Mouse (Mus musculus): ENCODE measurements around the gene Tmem132d. TPM values are rescaled to one million over a fixed set of nuclear protein-coding genes. Genes with fewer than 3 reads are reported as not detected.

Gene Tmem132d
- polyA plus RNA-seq, 1 experiment from 2014 or later = 0.73 TPM

- 85% methylated on average over 2 of the region's 2 CpGs for WGBS
- H3K27ac ChIP-seq = no peak overlapping the region
- DNase-seq (ENCODE audit: extremely low spot score, low spot score) = no peak
- no peaks in the 10 kb centered on the region for H3K9me3 ChIP-seq
- no peaks in the 10 kb centered on the region for H3K36me3 ChIP-seq (replicated peaks)
- H3K4me3 ChIP-seq = no peak overlapping the region
- no peaks in the 10 kb centered on the region for H3K4me1 ChIP-seq
- no peaks in the 10 kb centered on the region for H3K27me3 ChIP-seq (ENCODE audit: poor library complexity, severe bottlenecking)
Observed at GRCm38 (mm10) chr5:127859719-127860118, 573.2 kb downstream of the Tmem132d start.

GRCm38 (mm10) chr5:127852305-127852704 is 580.6 kb downstream of the Tmem132d start:
- H3K27ac ChIP-seq = no peak overlapping the region
- H3K36me3 ChIP-seq (replicated peaks) = no peaks in the 10 kb centered on the region
- H3K9me3 ChIP-seq = no peaks in the 10 kb centered on the region
- H3K4me3 ChIP-seq = no peak overlapping the region
- H3K27me3 ChIP-seq (ENCODE audit: poor library complexity, severe bottlenecking) = no peaks in the 10 kb centered on the region
- no peaks in the 10 kb centered on the region for H3K4me1 ChIP-seq
- 97% methylated on average over 1 of the region's 1 CpGs for whole genome bisulfite sequencing
- DNase-seq (ENCODE audit: extremely low spot score, low spot score) = no peak

DNA sequence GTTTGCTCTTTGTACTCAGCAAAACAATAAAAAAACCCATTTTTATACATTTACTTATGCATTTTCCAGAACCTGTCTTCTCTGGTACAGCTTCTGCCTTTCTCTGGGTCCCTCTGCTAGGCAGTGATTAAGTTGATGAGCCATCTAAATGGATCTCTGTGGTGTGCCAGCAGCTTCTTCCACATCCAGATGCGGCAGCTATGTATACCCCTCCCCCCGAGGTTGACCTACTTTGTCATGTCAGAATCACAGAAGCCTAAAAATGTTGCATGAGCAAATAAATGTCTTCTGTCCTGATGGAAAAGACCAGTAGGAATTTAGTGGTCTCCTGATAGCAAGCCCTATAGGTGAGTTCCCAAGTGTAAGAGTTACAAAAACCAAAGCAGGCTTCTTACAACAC is 601.1 kb downstream of the Tmem132d start:
- DNase-seq (ENCODE audit: extremely low spot score, low spot score) = no peak
- no peaks in the 10 kb centered on the region for H3K27me3 ChIP-seq (ENCODE audit: poor library complexity, severe bottlenecking)
- no peaks in the 10 kb centered on the region for H3K9me3 ChIP-seq
- 94% methylated on average over 2 of the region's 2 CpGs for WGBS
- no peak overlapping the region for H3K4me3 ChIP-seq
- H3K36me3 ChIP-seq (replicated peaks) = no peaks in the 10 kb centered on the region
- no peak overlapping the region for H3K27ac ChIP-seq
- H3K4me1 ChIP-seq = no peaks in the 10 kb centered on the region

DNA sequence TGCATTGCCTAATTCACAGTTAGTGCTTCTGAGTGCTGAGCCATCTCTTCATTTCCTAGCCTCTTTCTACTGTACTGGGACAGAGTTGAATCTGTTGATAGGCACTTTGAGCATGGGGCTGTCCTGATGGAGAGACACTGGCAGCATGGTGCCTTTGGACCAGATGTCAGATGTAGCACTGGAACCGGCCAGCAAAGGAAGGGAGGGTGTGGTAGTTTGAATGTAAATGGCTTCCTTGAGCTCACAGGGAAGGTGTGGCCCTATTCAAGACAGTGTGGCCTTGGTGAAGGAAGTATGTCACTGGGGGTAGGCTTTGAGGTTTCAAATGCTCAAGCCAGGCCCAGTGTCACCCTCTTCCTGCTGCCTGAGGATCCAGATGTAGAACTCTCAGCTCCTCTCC is 602.0 kb downstream of the Tmem132d start:
- DNase-seq (ENCODE audit: extremely low spot score, low spot score) = no peak
- WGBS = 84% methylated on average over 1 of the region's 1 CpGs

GRCm38 (mm10) chr5:127828756-127829155 is 604.1 kb downstream of the Tmem132d start:
- Histone ChIP-seq H3K4me3 (no peak overlapping the region), H3K27ac (no peak overlapping the region), H3K9me3 (peaks cover under 1% of the 10 kb centered on the region; the same call in 1 of the 2 replicates), H3K4me1 (no peaks in the 10 kb centered on the region), H3K36me3 (replicated peaks) (no peaks in the 10 kb centered on the region), H3K27me3 (ENCODE audit: poor library complexity, severe bottlenecking) (no peaks in the 10 kb centered on the region)
- no peak for DNase-seq (ENCODE audit: extremely low spot score, low spot score)
- WGBS = 93% methylated on average over 6 of the region's 6 CpGs

More for the DNA sequence above, 602.0 kb downstream of the Tmem132d start:
- Histone ChIP-seq H3K4me1 (no peaks in the 10 kb centered on the region), H3K9me3 (no peaks in the 10 kb centered on the region), H3K4me3 (no peak overlapping the region), H3K36me3 (replicated peaks) (no peaks in the 10 kb centered on the region), H3K27me3 (ENCODE audit: poor library complexity, severe bottlenecking) (no peaks in the 10 kb centered on the region), H3K27ac (no peak overlapping the region)

- no peaks in the 10 kb centered on the region for H3K27me3 ChIP-seq (ENCODE audit: poor library complexity, severe bottlenecking)
- WGBS = 16% methylated on average over 1 of the region's 1 CpGs
- peaks cover 5% of the 10 kb centered on the region; the same call in 1 of the 2 replicates for H3K9me3 ChIP-seq
- H3K36me3 ChIP-seq (replicated peaks) = no peaks in the 10 kb centered on the region
- H3K4me1 ChIP-seq = no peaks in the 10 kb centered on the region
- DNase-seq (ENCODE audit: extremely low spot score, low spot score) = no peak
- no peak overlapping the region for H3K27ac ChIP-seq
- H3K4me3 ChIP-seq = no peak overlapping the region
Observed at GRCm38 (mm10) chr5:127821960-127822359, 610.9 kb downstream of the Tmem132d start.

- Histone ChIP-seq H3K4me1 (no peaks in the 10 kb centered on the region), H3K36me3 (replicated peaks) (no peaks in the 10 kb centered on the region), H3K4me3 (no peak overlapping the region), H3K9me3 (no peaks in the 10 kb centered on the region), H3K27ac (no peak overlapping the region), H3K27me3 (ENCODE audit: poor library complexity, severe bottlenecking) (no peaks in the 10 kb centered on the region)
- WGBS = 88% methylated on average over 8 of the region's 8 CpGs
- no peak for DNase-seq (ENCODE audit: extremely low spot score, low spot score)
Observed at GRCm38 (mm10) chr5:127815292-127815691, 617.6 kb downstream of the Tmem132d start.

GRCm38 (mm10) chr5:127807419-127807818 is 625.5 kb downstream of the Tmem132d start:
- H3K4me1 ChIP-seq = no peaks in the 10 kb centered on the region
- H3K27me3 ChIP-seq (ENCODE audit: poor library complexity, severe bottlenecking) = no peaks in the 10 kb centered on the region
- no peak for DNase-seq (ENCODE audit: extremely low spot score, low spot score)
- WGBS = 91% methylated on average over 3 of the region's 3 CpGs
- H3K9me3 ChIP-seq = no peaks in the 10 kb centered on the region
- no peak overlapping the region for H3K4me3 ChIP-seq
- no peak overlapping the region for H3K27ac ChIP-seq
- H3K36me3 ChIP-seq (replicated peaks) = no peaks in the 10 kb centered on the region

GRCm38 (mm10) chr5:127806850-127807249 is 626.0 kb downstream of the Tmem132d start:
- no peaks in the 10 kb centered on the region for H3K9me3 ChIP-seq
- no peaks in the 10 kb centered on the region for H3K36me3 ChIP-seq (replicated peaks)
- no peak for DNase-seq (ENCODE audit: extremely low spot score, low spot score)
- H3K4me1 ChIP-seq = no peaks in the 10 kb centered on the region
- H3K4me3 ChIP-seq = no peak overlapping the region
- 92% methylated on average over 12 of the region's 12 CpGs for WGBS
- no peak overlapping the region for H3K27ac ChIP-seq
- H3K27me3 ChIP-seq (ENCODE audit: poor library complexity, severe bottlenecking) = no peaks in the 10 kb centered on the region

DNA sequence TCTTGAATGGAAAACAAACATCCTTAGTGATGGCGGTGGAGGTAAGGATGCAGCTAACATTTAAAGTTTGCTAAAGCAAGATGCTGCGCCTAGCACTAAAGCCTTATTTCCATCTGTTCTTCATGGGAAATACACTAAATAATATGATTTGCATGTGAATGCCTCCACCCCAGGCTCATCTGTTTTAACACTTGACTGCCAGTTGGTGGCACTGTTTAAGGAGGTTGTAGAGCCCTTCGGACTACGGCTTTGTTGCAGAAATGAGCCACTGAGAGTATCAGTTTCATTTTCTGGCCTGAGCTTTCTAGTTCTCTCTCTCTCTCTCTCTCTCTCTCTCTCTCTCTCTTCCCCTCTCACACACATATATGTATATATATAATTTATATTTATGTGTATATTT is 632.0 kb downstream of the Tmem132d start:
- H3K4me3 ChIP-seq = no peak overlapping the region
- no peaks in the 10 kb centered on the region for H3K27me3 ChIP-seq (ENCODE audit: poor library complexity, severe bottlenecking)
- 69% methylated on average over 4 of the region's 4 CpGs for WGBS
- no peak for DNase-seq (ENCODE audit: extremely low spot score, low spot score)
- H3K4me1 ChIP-seq = no peaks in the 10 kb centered on the region
- H3K36me3 ChIP-seq (replicated peaks) = no peaks in the 10 kb centered on the region
- no peak overlapping the region for H3K27ac ChIP-seq
- H3K9me3 ChIP-seq = no peaks in the 10 kb centered on the region

- H3K4me3 ChIP-seq = no peak overlapping the region
- H3K27me3 ChIP-seq (ENCODE audit: poor library complexity, severe bottlenecking) = no peaks in the 10 kb centered on the region
- WGBS = 87% methylated on average over 5 of the region's 5 CpGs
- no peak overlapping the region for H3K27ac ChIP-seq
- H3K36me3 ChIP-seq (replicated peaks) = no peaks in the 10 kb centered on the region
- peaks cover 5% of the 10 kb centered on the region; the same call in 1 of the 2 replicates for H3K9me3 ChIP-seq
- H3K4me1 ChIP-seq = no peaks in the 10 kb centered on the region
- DNase-seq (ENCODE audit: extremely low spot score, low spot score) = no peak
Observed at GRCm38 (mm10) chr5:127781221-127781620, 651.7 kb downstream of the Tmem132d start.

GRCm38 (mm10) chr5:127775749-127776148 is 657.1 kb downstream of the Tmem132d start:
- no peaks in the 10 kb centered on the region for H3K27me3 ChIP-seq (ENCODE audit: poor library complexity, severe bottlenecking)
- no peaks in the 10 kb centered on the region for H3K36me3 ChIP-seq (replicated peaks)
- peaks cover 5% of the 10 kb centered on the region; the same call in 1 of the 2 replicates for H3K9me3 ChIP-seq
- 86% methylated on average over 7 of the region's 7 CpGs for WGBS
- no peak overlapping the region for H3K4me3 ChIP-seq
- H3K4me1 ChIP-seq = no peaks in the 10 kb centered on the region
- no peak overlapping the region for H3K27ac ChIP-seq
- DNase-seq (ENCODE audit: extremely low spot score, low spot score) = no peak

DNA sequence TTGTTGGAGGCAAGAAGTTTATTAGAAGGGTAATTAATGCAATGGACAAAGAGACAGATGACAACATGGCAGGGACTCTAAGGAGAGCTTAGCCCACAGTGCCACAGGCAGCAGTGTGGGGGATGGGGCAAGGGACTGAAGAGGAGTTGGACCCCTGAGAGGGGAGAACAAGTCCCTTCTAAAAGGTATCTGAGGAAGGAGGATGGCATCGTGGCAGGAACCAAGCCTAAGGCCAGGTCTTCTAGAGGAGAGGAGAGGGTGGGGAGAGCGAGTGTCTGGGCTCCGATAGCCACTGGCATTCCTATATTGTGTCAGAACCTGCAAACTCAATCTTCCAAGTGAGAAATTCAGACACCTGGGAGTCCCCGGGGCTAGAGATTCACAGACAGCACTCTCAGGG is 674.3 kb downstream of the Tmem132d start:
- no peaks in the 10 kb centered on the region for H3K9me3 ChIP-seq

More for the DNA sequence above, 674.3 kb downstream of the Tmem132d start:
- Histone ChIP-seq H3K4me3 (no peak overlapping the region), H3K4me1 (no peaks in the 10 kb centered on the region), H3K36me3 (replicated peaks) (no peaks in the 10 kb centered on the region), H3K27ac (no peak overlapping the region), H3K27me3 (ENCODE audit: poor library complexity, severe bottlenecking) (no peaks in the 10 kb centered on the region)
- DNase-seq (ENCODE audit: extremely low spot score, low spot score) = no peak
- WGBS = 84% methylated on average over 4 of the region's 4 CpGs
